Mouse (Mus musculus) E14TG2a.4 (cell line): ENCODE results near the gene Zfp948.

Experiments
- CTCF ChIP-seq: conservative IDR thresholded peaks from 2 replicates; pipeline ENCODE4 v1.5.1; 2014; ENCODE audit warnings: low read length
- NANOG ChIP-seq: IDR thresholded peaks from 2 replicates; pipeline ENCODE4 v1.6.1; 2014; ENCODE audit warnings: borderline replicate concordance, low read length, mixed read lengths
- POU5F1 ChIP-seq: IDR thresholded peaks from 2 replicates; pipeline ENCODE4 v1.6.1; 2014; ENCODE audit warnings: low read length, borderline replicate concordance

- no peak for TF ChIP-seq CTCF
- no peak for TF ChIP-seq NANOG
- no peak for TF ChIP-seq POU5F1
These were observed 49.5 kb downstream of the Zfp948 start for GRCm38 (mm10) chr17:21616356-21616755.
